Mouse (Mus musculus) urinary bladder, postnatal 14 days (tissue): ENCODE measurements around the gene 1300017J02Rik.
A peak's percentile ranks its signal among the peaks of the same experiment; 100 is the strongest.
"Not testable (repeated sequence)": the region's sequence is repeated elsewhere in the genome, so short reads cannot be mapped to it uniquely, and the experiment has no call there.

Experiments
- DNase-seq: peaks from one replicate; pipeline ENCODE4 v3.0.0; 2021; ENCODE audit warnings: low spot score

1300017J02Rik gene

DNA sequence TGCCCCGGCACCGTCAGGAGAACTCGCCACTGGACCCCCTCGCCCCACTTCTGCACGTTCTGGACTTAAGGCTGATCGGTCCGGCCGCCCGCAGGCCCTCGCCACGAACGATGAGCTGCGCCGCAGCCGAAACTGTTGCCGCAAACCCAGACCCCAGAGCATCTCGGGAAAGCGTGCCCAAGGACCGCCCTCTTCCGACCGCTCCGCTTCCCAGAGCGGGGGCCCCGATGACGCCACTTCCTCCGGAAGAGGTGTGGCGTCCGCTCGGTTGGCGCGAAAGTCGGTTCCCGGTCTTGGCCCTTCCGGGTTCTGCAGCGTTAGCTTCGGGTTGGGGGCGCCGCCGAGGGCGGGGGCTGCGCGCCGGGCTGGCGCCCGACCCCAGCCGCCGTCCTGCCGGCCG, at the start of gene 1300017J02Rik, which contains the start of gene Topbp1:
Gene 1300017J02Rik, minus strand, starts transcription at position 156 of the 400 bp plus-strand sequence.
Gene Topbp1, plus strand, starts transcription at position 289 of the 400 bp plus-strand sequence.
- DNase-seq, result peak; percentile 93

DNA sequence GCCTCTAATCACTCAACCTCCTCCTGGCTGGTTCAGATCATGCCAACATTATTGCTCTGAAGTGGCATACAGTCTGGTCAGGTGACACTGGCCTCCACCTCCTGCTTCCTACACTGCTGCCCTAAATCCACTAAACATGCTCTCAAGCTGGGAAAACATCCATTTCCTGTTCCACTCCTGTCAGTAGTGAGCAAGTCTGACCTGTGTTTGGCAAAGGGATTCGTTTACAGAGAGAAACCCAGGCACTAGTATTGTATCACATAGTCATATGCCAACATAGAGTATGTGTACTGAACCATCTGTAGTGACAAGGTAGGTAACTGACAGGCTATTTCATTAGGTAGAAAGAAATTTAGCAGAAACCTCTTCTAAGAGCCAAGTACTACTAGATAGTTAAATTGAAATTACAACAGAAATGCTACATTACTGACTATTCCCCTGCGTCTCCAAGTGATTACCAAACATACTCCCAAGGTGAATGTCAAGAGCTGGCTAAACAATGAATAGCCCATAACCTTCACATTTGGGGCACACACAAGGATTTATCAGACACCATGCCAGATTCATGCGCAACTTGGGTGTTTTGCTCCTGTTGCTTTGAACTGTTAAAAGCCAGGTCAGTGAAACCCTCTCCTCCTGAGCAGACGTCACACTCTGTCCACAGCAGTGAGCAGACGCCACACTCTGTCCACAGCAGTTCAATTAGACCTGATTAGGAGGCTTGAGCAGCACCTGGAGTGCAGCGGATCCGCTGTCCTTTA, 48.8 kb upstream of the 1300017J02Rik start:
- DNase-seq, result not testable (repeated sequence)

DNA sequence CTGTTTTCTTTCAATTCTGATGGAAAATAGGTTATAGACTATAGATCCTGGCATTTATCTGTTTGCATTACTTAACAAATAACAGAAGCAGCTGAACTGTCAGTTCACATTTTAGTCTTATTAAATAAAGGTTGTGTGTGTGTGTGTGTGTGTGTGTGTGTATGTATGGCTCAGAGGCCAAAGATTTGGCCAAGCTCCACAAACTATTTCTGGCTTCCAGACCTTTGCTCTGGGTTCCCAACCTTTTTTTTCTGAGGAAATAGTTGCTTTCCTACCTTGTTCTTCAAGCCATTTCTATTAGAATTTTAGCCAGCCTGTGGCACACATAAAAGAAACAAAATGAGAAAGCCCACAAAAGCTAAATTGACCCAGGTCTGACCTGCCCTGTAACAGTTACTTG, 43.9 kb upstream of the 1300017J02Rik start:
- DNase-seq, result no peak

DNA sequence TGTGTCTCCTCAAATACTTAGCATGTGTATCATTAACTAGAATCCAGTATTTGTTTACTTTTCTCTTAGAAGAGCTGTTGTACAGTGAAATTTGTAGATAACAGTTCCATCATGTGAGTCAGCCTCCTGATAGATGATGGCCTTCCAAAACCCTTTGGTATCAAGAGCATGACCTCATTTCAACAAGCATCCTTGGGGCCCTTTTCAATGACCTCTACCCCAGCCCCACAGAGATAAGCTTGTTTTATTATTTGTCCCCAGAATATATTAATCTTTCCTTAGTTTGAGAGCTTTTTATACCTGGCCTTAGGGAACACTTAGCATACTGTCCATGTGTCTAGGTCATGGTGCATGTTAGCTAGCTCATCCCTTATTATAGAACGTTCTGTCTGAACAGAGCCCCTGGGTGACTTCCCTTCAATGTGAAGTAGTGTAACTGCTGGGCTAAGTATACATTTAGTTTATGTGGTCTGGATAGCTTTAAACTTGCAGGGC, 43.2 kb upstream of the 1300017J02Rik start:
- no peak for DNase-seq

DNA sequence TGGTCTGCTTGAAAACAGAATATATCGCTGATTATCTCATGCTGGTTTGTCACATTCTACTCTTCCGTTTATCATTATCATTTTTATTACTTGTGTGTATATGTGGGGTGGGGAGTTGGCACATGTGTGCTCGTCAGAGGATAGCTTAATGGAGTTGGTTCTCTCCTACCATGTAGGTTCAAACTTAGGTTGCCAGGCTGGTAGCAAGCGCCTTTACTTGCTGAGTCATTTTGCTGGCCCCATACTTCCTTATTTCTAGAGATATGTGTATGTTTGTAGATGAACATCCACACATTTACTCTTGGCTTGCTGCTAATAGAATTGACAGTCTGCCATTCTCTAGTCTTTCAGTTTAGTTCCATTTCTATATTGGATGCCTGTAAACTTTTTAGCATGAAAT, 42.2 kb upstream of the 1300017J02Rik start:
- DNase-seq, result no peak

DNA sequence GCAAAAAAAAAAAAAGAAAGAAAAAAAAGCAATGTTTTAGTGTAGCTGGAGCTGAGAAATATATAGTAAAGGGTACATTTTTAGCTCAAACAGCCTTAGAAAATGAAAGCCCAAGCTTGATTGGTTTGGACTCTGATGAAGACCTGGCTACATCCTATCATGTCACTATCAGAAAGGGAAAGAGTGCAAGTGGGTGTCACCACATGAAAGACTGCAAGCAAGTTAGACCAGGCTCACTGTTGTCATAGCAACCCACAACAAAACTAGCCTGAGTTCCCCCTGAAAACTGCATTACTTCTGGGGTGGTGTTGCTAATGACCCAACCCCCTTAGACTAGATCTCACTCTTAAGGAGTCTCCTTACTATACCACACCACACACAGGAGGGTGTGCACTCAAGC, 32.0 kb upstream of the 1300017J02Rik start:
- DNase-seq, result no peak

DNA sequence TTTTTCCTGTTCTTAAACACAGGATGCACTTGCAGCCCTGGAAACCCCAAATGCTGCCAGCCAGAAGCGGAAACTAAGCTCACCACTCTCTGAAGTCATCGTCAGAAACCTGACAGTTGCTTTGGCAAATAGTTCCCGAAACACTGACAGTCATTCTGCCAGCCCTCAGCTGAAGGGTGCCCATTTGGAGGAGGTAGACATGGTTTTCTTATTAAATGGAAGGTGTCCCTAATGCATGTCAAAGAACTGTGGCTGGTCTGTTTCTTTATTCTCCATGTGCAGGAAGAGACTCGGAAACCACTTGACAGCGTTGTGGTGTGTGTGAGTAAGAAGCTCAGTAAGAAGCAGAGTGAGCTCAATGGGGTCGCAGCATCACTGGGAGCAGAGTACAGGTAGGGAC, 27.8 kb upstream of the 1300017J02Rik start:
- DNase-seq, result no peak

DNA sequence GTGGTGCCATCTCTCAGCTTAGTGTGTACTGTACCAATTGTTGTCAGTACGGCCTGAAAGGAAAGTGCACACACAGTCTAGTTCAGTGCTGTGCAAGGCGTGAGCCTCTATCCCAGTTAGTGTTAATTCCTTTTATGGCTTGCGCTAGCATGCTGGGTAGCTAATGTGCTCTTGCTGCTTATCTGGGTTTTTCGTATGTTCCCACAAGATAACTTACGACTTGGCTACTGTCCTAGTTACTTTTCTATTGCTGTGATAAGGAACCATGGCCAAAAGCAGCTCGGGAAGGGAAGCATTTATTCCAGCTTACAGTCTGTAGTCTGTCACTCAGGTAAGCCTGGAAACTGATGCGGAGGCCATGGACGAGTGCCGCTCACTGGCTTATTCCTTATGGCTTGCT, 21.6 kb upstream of the 1300017J02Rik start:
- no peak for DNase-seq

DNA sequence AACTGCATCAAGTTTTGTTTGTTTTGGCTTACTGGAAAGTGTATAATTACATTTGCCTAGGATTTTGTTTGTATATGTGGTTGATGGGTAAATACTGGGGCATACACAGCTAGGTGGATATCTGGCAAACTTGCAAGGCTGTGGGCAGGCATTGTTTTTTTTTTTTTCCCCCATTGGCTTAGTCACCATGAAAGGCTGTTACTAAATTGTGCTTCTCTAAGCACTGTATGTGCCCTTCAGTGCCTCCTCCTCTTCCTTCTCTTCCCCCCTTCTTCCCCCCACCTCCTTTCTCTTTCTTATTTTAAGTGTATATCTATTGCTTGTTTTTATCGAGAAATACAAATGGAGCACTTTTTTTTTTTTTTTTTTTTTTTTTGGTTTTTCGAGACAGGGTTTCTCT, 19.8 kb upstream of the 1300017J02Rik start:
- no peak for DNase-seq

DNA sequence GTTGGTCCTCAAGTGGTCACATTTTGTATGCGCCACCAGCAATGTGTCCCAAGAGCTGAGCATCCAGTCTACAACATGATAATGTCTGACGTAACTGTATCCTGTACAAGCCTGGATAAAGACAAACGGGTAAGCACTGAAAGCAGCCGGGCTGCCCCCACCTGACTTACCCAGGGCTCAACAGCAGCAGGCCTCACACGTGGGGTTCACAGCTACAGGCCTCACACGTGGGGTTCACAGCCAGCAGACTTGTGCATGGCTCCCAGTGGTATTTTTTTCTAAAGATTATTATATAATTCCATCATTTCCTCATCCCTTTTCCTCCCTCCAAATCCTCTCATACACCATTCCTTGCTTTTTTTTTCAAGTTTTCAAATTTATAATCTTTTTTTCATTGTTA, 5.0 kb upstream of the 1300017J02Rik start:
- DNase-seq, result no peak

DNA sequence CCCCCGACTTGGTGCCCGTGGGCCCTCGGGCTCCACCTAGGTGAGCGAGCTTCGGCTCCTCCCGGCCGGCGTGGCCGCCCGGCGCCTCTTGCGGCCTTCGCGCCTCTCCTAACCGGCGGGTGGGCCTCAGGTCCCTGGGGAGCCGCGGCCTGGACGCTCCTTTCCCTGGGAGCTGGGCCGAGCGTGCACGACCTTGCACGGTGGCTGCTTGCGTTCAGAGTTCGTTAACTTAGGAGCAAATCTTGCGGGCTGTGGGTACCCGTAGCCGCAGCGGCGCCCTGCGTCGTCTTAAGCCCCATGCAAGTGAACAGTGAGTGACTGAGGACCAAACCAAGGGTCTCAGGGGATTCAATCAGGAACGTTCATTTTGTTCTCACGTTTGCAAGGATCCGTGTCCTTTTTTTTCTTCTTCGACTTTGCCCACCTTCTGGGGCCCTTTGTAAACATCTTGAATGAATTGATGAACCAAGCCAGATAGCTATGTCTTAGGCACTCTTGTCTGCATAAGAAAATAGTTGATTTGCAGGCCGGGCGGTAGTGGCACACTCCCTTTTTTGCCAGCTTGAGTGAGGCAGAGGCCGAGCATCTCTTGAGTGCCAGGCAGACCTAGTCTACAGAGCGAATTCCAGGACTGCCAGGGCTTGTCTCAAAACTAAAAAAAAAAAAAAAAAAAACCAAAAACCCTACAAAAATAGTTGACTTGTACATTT, 605 bp upstream of the 1300017J02Rik start:
- DNase-seq, result no peak

DNA sequence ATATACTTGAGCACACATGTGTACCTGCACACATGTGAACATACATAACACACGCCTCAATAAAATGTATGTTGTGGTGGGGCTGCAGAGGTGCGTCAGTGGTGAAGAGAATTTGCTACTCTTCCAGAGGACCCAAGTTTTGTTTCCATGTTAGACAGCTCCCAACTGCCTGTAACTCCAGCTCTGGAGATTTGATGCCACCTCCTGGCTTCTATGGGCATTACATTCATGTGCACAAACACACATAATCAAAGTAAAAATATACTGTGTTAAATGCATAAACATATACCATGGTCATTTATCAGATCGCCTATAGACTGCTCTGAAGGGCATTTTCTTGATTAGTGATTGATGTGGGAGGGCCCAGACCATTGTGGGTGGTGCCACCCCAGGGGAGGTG, 2.2 kb downstream of the 1300017J02Rik start:
- peak; percentile 69 for DNase-seq

DNA sequence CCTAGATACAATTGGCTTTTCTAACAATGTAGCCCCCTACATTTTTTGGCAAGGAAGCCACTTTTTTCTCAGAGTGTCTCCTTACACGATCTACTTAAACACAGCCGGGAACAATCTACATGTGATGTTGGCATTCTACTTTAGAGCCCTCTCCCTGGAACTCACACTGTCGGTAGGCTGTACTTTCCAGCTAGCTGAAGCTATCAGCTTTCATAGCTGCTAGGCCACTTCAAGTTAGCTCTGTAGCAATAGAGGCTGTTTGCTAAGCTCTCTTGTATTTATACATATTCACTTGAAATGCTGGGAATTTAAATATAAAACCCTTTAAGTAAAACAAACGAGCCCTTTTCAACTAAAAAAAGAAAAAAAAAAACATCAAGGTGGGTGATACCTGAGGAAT, 2.6 kb downstream of the 1300017J02Rik start:
- no peak for DNase-seq

DNA sequence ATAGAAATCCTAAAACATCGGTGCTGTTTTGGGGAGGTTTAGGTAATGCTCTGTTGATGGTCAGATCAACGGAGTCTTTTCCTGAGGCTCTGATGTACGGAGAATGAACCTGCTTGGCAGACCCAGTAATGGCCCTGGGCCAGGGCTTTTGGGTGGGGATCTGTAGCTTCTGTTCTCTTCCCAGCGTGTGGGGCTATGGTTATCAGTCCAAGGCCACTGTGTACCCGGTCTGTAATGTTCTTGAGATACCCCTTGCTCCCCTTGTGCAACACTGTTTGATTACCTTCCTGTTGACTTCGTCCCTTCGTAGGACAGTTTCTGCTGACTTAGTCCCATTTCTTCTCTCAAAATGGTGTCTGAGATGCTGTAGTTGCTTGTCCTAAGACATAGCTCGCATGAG, 3.8 kb downstream of the 1300017J02Rik start:
- no peak for DNase-seq

DNA sequence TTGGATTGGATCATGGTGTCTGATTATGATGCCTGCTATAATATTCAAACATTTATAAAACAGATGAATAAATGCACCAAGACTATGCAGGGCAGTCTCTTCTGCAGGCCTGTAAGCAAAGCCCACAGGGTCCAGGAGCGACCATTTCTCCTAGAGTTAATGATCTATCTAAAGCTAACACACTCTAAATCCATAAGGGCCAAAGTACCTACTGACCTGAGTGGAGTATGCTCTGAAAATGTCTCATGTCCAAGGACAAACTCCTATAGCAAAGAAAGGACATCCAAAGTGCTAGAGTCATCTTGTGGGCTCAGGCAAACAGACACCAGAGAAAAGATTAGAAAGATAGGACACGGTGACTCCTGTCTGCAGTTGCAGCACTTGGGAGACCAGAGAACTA, 10.4 kb downstream of the 1300017J02Rik start:
- no peak for DNase-seq

DNA sequence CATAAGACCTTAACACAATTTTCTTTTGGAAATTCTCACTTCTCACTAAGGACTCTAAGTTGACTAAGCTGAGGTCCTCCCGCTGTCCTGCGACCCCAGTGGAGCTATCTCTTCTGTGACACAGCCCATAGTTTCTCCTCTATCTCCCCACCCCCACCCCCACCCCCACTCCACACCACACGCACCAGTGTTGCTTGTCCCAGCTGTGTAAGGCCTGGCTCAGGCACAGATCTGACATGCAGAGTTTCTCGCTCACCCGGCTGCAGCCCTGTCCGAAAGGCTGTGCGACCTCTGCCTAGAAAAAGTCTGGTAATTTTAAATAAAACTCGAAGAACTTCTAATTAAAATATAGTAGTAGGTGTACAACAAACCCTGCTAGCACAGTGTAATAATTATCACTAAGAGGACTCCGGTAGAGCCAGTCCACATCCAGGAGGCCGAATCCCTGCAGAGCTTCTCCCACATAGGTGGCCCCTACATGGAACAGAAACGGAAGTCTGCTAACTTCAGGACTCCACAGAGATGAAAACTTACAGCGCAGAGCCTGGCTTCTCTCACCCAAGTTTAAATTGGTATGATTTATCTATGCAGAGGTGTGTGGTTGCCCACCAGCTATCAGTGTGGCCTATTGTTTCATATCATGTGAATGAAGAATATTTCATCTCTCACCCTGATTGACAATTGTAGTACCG, 16.2 kb downstream of the 1300017J02Rik start:
- DNase-seq, result no peak

DNA sequence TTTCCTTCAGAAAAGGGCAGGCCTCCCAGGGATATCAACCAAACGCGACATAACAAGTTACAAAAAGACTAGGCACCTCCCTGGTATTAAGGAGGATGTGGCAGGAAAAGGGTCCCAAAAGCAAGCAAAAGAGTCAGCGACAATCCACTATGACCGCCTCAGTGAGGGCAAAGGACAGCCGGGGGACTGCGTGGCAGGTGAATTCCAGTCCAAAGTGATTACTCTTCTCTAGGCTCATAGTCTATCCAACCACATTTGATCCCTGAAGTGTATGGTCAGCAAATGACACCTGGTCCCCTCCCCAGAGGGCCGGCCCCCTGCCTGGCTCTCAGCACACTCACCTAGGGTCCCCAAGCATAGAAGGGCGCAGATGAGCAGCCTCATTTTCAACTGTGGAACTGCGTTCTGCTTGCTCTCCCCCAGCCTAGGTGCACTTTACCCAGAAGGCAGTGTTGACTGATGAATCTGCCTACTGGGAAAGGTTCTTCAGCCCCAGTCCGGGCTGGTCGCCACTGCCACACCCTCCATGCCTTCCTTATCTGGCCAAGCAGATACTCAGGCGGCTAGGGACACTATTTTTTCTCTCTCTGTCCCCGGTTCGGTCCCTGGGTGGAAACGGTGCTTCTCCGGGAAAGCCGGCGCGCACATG, 16.9 kb downstream of the 1300017J02Rik start:
- no peak for DNase-seq

DNA sequence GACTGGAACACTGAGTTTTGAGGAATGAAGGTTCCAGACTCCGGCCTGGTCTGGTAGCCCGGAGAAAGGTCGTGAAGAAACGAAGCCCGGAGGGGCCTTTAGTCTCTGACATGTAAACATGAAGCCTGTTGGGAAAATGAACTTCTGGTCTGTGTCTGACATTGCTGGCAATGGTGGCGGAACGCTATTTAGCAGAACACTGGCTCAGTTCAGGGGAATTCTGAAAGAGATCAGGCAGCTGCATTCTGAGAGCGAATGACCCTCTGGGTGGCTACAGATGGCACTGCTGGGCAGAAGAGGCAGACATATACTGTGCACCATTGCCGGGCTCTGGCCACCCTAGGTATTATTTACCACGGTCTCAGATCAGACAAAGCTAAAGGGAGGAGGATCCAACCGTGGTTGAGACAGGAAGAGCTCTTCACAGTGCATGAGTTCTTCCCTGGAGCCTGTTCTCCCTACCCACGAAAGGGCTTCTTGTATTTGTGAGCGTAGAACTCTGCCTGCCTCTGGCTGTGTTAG, 17.9 kb downstream of the 1300017J02Rik start:
- DNase-seq, result no peak

DNA sequence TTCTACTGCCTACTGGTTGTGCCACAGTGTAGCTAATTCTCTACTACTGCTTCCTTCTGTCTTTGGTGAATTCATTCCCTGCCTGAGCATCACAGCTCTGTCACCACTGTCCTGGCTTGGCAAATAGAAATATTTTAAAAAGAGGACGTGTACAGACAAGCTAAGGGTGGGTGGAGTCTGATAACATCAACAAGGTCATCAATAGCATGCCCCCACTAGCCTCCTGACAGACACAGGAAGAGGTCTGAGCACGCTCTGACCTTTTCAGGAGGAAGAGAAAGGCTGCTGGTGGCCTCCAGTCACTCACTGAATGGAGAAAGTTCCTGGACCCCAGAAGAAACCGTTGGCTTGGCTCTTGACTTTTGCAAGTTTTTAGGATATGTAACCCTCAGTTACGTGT, 18.5 kb downstream of the 1300017J02Rik start:
- peak; percentile 26 for DNase-seq

DNA sequence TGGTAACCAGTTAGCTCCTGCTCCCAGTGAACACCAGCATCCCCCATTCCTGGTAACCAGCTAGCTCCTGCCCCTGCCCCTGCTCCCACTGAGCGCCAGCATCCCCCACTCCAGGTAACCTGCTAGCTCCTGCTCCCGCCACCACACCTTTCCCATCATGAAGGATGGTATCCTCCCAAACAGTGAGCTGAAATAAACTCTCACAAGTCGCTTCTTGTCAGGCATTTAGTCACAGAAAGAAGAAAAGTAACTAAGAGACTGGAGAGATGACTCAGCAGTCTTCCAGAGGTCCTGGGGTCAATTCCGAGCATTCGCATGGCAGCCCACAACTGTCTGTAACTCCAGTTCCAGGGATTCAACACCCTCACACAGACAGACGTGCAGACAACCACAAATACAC, 28.0 kb downstream of the 1300017J02Rik start:
- no peak for DNase-seq

DNA sequence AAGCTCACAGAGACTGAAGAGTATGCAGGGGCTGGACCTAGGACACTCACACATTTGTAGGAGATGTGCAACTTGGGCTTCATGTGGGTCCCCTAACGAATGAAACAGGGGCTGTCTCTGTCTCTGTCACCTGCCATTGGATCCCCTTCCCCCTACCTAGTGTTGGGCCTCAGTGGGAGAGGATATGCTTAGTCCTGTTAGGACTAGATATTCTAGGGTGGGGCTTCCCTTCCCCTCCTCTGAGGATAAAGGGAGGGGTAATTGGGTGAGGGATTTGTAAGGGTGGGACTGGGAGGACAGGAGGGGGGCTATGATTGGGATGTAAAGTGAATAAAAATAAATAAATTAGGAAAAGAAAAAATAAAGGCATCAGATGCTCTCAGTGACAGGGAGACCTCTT, 29.2 kb downstream of the 1300017J02Rik start:
- no peak for DNase-seq

DNA sequence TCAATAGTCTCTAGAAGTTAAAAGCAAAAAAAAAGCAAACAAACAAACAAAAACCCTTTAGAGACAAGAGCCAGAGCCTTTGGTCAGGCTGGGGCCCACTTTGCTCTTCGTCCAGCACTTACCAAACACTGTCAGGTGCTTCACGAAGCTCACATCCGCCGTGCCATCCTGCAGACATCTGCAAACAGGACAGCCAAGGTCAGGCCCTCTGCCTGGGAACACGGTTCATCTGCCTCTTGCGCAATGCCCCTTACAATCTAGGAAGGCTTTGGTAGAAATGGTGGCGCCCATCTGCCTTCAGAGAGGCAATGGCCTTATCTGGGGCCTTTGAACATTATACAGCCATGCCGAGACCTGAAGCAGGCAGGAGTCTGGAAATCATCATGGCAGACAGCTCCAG, 30.1 kb downstream of the 1300017J02Rik start:
- DNase-seq, result no peak
